Mouse (Mus musculus) thymus, adult 2 months (tissue): ENCODE results near the gene Gm7879.

Experiments
- CTCF ChIP-seq: fragments of 200-500 bp; IDR thresholded peaks from 2 replicates; pipeline ENCODE4 v1.5.1; 2012; ENCODE audit warnings: mild to moderate bottlenecking, control low read depth, low read length, moderate library complexity, borderline replicate concordance; ENCODE audit not compliant: control insufficient read depth, poor library complexity, insufficient read depth; ENCODE audit errors: extremely low read depth
- POLR2A ChIP-seq: fragments of 200-500 bp; IDR thresholded peaks from 2 replicates; pipeline ENCODE4 v1.6.1; 2012; ENCODE audit warnings: mild to moderate bottlenecking, low read length, control low read depth, moderate library complexity; ENCODE audit not compliant: control insufficient read depth, poor library complexity, insufficient read depth; ENCODE audit errors: extremely low read depth

- TF ChIP-seq CTCF = no peak
- no peak for TF ChIP-seq POLR2A
Observed at GRCm38 (mm10) chr5:43923933-43924332, 11.0 kb downstream of the Gm7879 start.
